Mouse (Mus musculus): ENCODE measurements at regions not wholly inside any gene's neighbourhood (a gene's known extent, or its start where the extent isn't known, plus 50 kb on each side); places are given as distances from the start of the nearest gene placed in this dataset.
A peak's percentile ranks its signal among the peaks of the same experiment; 100 is the strongest.
"Not testable (repeated sequence)": the region's sequence is repeated elsewhere in the genome, so short reads cannot be mapped to it uniquely, and the experiment has no call there.

DNA sequence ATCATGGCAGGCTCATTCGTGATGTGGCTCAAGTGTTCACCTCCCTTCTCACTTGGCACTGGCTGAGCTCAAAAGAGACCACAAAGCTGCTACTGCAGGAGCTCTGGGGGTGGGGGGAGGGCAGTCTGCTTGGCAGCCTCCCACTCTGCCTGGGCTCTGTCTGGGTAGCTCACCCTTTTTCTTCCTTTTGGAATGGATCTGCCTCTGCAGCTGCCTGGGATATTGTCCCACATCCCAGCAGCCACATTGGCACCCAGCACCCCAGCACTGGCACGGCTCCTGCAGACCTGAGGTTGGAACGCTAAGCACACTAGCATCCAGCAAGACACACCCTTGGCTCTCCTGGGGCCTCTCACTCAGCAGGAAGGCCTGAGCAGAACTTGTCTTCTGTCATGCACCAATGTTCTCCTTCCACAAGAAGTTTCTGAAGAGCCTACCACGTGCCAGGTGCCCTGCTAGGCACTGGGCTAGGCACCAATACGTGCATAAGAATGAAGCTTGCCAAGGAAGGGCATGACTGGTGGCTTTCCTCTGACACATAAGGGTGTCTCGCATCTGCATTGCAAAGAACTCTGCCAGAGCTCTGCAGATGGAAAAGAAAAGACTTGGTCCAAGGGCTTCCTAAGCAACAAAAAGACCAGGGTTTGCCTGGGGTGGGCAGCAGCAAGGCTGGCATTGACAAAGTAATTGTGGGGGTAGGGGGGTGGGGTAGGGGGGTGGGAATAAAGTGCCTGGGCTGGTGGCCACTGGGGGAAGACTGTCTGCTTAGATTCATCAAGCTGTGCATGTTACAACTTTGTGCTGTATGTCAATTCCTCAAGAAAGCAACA lies 112.1 kb upstream of the Sipa1l1 start:
- WGBS, result no CpG with 5 or more reads among the region's 6 CpGs
- H3K9me3 ChIP-seq; H3K4me2 ChIP-seq; H3K4me1 ChIP-seq; H3K36me3 ChIP-seq; H3K9ac ChIP-seq; H3K4me3 ChIP-seq; ATAC-seq (ENCODE audit: extremely low read depth, insufficient number of reproducible peaks, low FRiP score, low TSS enrichment); H3K27me3 ChIP-seq (replicated peaks); H3K27ac ChIP-seq (replicated peaks): not testable (repeated sequence)

DNA sequence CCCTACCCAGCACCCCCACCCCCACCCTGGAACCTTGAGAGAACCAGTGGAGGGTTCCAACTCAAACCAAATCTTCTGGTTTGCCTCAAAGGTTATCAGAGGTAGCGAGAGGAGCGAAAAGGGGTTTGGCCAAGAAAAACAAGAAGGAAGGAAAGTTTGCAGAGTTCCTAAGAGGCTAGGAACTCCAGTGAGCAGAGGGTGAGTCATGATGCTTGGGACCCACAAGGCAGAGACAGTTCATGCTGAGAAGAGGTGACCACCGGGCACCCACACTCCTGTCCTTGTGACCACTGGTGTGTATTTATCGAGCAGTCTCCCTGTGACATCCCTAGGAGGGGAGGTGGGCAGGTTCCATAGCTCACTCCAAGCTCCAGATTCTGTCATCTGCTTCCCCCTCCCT lies 104.1 kb upstream of the Sipa1l1 start:
- no peak overlapping the region for H3K4me3 ChIP-seq
- peaks cover 15% of the 10 kb centered on the region for H3K4me1 ChIP-seq
- H3K4me2 ChIP-seq, result no peak overlapping the region
- peak; percentile 3; the same call in 1 of the 2 replicates for ATAC-seq (ENCODE audit: extremely low read depth, insufficient number of reproducible peaks, low FRiP score, low TSS enrichment)
- no peak overlapping the region for H3K9ac ChIP-seq
- 0 out of 2 replicates have a peak overlapping the region, but pooled peaks have one; percentile 28 for H3K27ac ChIP-seq (replicated peaks)
- WGBS, result 38% methylated on average over 4 of the region's 4 CpGs
- no peaks in the 10 kb centered on the region for H3K36me3 ChIP-seq
- H3K9me3 ChIP-seq, result no peaks in the 10 kb centered on the region
- H3K27me3 ChIP-seq (replicated peaks), result no peaks in the 10 kb centered on the region

- Histone ChIP-seq H3K27me3 (replicated peaks) (no peaks in the 10 kb centered on the region), H3K9ac (no peak overlapping the region), H3K4me3 (no peak overlapping the region), H3K4me2 (no peak overlapping the region), H3K9me3 (no peaks in the 10 kb centered on the region), H3K4me1 (peaks cover 15% of the 10 kb centered on the region), H3K36me3 (no peaks in the 10 kb centered on the region), H3K27ac (replicated peaks) (no peak overlapping the region)
- 55% methylated on average over 4 of the region's 4 CpGs for WGBS
- no peak for ATAC-seq (ENCODE audit: extremely low read depth, insufficient number of reproducible peaks, low FRiP score, low TSS enrichment)
Measured at GRCm38 (mm10) chr12:82066860-82067259, 102.3 kb upstream of the Sipa1l1 start.

GRCm38 (mm10) chr12:82069621-82070020 lies 99.5 kb upstream of the Sipa1l1 start:
- Histone ChIP-seq H3K27me3 (replicated peaks) (no peaks in the 10 kb centered on the region), H3K9me3 (no peaks in the 10 kb centered on the region), H3K9ac (no peak overlapping the region), H3K27ac (replicated peaks) (no peak overlapping the region), H3K36me3 (no peaks in the 10 kb centered on the region), H3K4me2 (no peak overlapping the region), H3K4me3 (no peak overlapping the region), H3K4me1 (peaks cover 22% of the 10 kb centered on the region)
- 78% methylated on average over 9 of the region's 9 CpGs for WGBS
- no peak for ATAC-seq (ENCODE audit: extremely low read depth, insufficient number of reproducible peaks, low FRiP score, low TSS enrichment)

- no peak for ATAC-seq (ENCODE audit: extremely low read depth, insufficient number of reproducible peaks, low FRiP score, low TSS enrichment)
- Histone ChIP-seq H3K4me2 (no peak overlapping the region), H3K4me3 (no peak overlapping the region), H3K4me1 (peaks cover 17% of the 10 kb centered on the region), H3K9me3 (no peaks in the 10 kb centered on the region), H3K9ac (no peak overlapping the region), H3K36me3 (no peaks in the 10 kb centered on the region), H3K27ac (replicated peaks) (no peak overlapping the region), H3K27me3 (replicated peaks) (no peaks in the 10 kb centered on the region)
- WGBS, result 34% methylated on average over 13 of the region's 13 CpGs
Measured at GRCm38 (mm10) chr12:82072810-82073465, 96.2 kb upstream of the Sipa1l1 start.

GRCm38 (mm10) chr12:82075479-82076221 lies 93.5 kb upstream of the Sipa1l1 start:
- Histone ChIP-seq H3K9ac (no peak overlapping the region), H3K4me3 (no peak overlapping the region), H3K27ac (replicated peaks) (no peak overlapping the region), H3K4me2 (no peak overlapping the region), H3K9me3 (no peaks in the 10 kb centered on the region), H3K27me3 (replicated peaks) (no peaks in the 10 kb centered on the region), H3K4me1 (peaks cover 17% of the 10 kb centered on the region), H3K36me3 (no peaks in the 10 kb centered on the region)
- 58% methylated on average over 13 of the region's 13 CpGs for WGBS
- no peak for ATAC-seq (ENCODE audit: extremely low read depth, insufficient number of reproducible peaks, low FRiP score, low TSS enrichment)

- no peaks in the 10 kb centered on the region for H3K9me3 ChIP-seq
- H3K36me3 ChIP-seq, result no peaks in the 10 kb centered on the region
- ATAC-seq (ENCODE audit: extremely low read depth, insufficient number of reproducible peaks, low FRiP score, low TSS enrichment), result no peak
- peaks cover 17% of the 10 kb centered on the region for H3K4me1 ChIP-seq
- 56% methylated on average over 8 of the region's 8 CpGs for WGBS
- no peak overlapping the region for H3K4me2 ChIP-seq
- H3K4me3 ChIP-seq, result no peak overlapping the region
- no peak overlapping the region for H3K9ac ChIP-seq
- no peak overlapping the region for H3K27ac ChIP-seq (replicated peaks)
- H3K27me3 ChIP-seq (replicated peaks), result no peaks in the 10 kb centered on the region
Measured at GRCm38 (mm10) chr12:82076766-82077165, 92.4 kb upstream of the Sipa1l1 start.

DNA sequence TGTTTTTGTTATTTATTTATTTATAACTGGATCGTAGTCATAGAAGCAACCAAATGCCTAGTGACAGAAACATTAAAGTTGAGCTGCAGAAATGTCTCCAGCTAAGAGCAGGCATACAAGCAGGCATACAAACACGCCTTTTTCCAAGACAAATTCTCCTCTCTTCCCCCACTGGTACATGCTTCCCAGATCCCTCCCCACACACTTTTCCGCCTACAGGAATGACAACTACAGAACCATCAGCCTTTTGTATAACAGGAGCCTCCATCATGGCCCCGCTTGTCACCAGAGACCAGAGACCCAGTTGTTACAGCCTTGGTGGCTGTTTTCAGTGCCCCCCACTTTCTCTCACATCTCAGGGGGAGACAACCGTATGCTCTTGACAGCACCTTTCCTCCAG lies 91.2 kb upstream of the Sipa1l1 start:
- no peak for ATAC-seq (ENCODE audit: extremely low read depth, insufficient number of reproducible peaks, low FRiP score, low TSS enrichment)
- Histone ChIP-seq H3K4me3 (no peak overlapping the region), H3K27ac (replicated peaks) (no peak overlapping the region), H3K27me3 (replicated peaks) (no peaks in the 10 kb centered on the region), H3K9ac (no peak overlapping the region), H3K36me3 (no peaks in the 10 kb centered on the region), H3K4me1 (peaks cover 12% of the 10 kb centered on the region), H3K4me2 (no peak overlapping the region), H3K9me3 (no peaks in the 10 kb centered on the region)
- WGBS, result 78% methylated on average over 5 of the region's 5 CpGs

DNA sequence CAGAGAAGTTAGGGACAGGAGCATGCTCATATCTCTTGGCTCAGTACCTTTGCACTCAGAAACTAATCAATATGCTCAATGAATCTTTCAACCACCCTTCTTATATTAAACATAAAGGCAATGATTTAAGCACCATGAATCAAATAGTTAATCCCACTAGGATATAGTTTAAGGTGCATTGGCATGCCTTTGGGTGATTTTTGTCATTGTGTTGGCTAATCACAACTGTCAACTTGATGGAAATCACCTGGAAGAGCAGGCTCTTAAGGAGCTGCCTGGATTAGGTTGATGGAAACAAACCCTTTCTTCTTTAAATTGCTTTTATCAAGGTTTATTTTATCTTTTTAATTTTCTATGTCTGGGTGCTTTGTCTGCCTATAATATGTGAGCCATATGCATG lies 90.4 kb upstream of the Sipa1l1 start:
- H3K27me3 ChIP-seq (replicated peaks), result no peaks in the 10 kb centered on the region
- H3K4me1 ChIP-seq, result peaks cover 8% of the 10 kb centered on the region; the same call in 1 of the 2 replicates
- no peak overlapping the region for H3K4me2 ChIP-seq
- no peaks in the 10 kb centered on the region for H3K9me3 ChIP-seq
- no peak overlapping the region for H3K9ac ChIP-seq
- H3K4me3 ChIP-seq, result no peak overlapping the region
- H3K36me3 ChIP-seq, result no peaks in the 10 kb centered on the region
- ATAC-seq (ENCODE audit: extremely low read depth, insufficient number of reproducible peaks, low FRiP score, low TSS enrichment), result no peak
- no peak overlapping the region for H3K27ac ChIP-seq (replicated peaks)

DNA sequence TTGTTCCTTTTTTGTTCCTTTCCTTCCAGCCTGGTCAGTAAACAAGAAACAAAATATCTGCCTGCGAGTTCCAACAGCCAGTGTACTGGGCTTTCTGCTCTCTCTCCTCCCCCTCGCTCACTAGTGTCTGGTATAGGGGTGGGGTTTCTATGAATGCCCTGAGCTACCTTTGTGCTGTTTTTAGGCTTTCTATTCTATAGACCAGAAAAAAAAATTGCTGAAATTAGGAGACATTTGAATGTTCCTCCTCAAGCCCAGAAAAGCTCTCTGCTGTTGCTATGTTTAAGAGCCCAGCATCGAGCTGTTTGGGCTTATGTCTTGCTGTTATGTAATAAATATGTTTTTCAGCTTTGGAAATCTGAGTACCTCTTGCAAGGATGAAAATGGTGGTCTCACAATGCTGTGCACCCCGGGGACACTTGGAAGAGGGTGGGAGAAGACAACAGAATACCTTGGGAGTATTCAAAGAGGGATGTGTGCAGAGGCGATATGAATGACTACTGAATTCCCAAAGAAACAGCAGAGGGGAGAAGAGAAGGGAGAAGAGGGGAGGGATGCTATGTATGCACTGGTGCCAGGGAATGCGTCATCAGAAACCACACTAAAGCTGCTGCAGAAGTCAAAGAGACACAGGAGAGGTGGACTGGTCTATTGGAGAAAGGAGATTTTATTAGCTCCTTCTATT lies 88.8 kb upstream of the Sipa1l1 start:
- Histone ChIP-seq H3K27ac (replicated peaks) (no peak overlapping the region), H3K4me2 (no peak overlapping the region), H3K4me1 (peaks cover 8% of the 10 kb centered on the region; the same call in 1 of the 2 replicates), H3K27me3 (replicated peaks) (no peaks in the 10 kb centered on the region), H3K9me3 (no peaks in the 10 kb centered on the region), H3K36me3 (no peaks in the 10 kb centered on the region), H3K4me3 (no peak overlapping the region), H3K9ac (no peak overlapping the region)
- WGBS, result 67% methylated on average over 6 of the region's 6 CpGs
- ATAC-seq (ENCODE audit: extremely low read depth, insufficient number of reproducible peaks, low FRiP score, low TSS enrichment), result no peak

- not testable (repeated sequence) for H3K9me3 ChIP-seq; H3K4me3 ChIP-seq; H3K27ac ChIP-seq (replicated peaks); H3K27me3 ChIP-seq (replicated peaks); ATAC-seq (ENCODE audit: extremely low read depth, insufficient number of reproducible peaks, low FRiP score, low TSS enrichment); H3K4me2 ChIP-seq; H3K9ac ChIP-seq; H3K4me1 ChIP-seq; H3K36me3 ChIP-seq
- WGBS, result 78% methylated on average over 4 of the region's 4 CpGs
Measured at GRCm38 (mm10) chr12:82082596-82082995, 86.5 kb upstream of the Sipa1l1 start.

Measured in heart, embryonic 13.5 days (tissue).